Comparison of ENCODE assay signal across 13 mouse cellular contexts in the genomic region with DNA sequence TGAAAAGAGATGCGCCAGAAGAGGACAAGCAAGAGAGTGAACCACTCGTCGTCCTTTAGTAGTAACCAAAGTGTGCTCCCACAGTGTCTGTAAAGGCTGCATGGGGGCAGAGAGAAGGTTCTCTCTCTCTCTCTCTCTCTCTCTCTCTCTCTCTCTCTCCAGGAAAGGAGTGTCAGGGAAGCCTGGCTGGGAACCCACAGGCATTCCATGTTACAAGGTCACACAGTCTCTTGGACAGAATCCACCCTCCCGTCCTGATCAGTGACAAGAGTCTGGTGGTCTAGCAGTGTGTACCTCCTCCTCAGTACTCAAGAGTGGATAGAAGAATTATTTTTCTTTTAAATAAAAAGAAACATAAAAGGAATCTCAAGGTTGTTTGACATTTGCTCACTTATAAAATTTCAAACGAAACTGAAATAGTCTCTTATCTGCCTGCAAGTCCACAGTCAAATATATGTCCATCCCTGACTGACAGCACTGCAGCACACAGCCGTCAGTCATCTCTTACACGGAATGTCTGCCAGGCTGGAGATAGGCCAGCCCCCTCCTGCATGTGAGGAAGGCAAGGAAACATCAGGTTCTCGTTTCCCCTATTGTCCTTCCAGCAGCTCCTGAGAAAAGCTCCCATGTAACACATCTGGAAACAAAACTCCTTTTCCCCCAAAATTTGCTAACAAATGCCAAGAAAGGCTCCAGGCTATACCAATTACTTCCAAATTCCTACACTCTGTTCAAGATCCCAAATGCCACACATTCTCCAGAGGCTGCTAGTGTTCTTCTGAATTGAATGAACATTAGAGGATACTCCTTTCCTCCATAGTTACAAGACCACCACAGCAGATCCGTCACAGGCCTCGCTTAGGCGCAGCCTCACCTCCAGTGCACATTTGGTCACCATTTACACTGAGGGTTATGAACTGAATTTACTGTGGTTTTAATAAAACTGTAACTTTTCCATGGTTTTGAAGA.
DNase-seq lines count a peak whose midpoint lies in the region.
"Had no signal": no experiment of that assay in that cellular context is flagged by ENCODE, and none has a peak within 500 bp of the region (broad histone marks: within the 10 kb centered on the region; RNA-seq: fewer than 3 reads in every experiment).

No protein-coding gene starts in this region.

- WGBS in limb, embryonic 10.5 days, result 68% methylated on average over 11 of the region's 11 CpGs

- H3K27ac ChIP-seq in limb, embryonic 10.5 days, result 0 out of 2 replicates have a peak overlapping the region, but pooled peaks have one; percentile 12
- H3K27ac ChIP-seq: forebrain, embryonic 13.5 days; liver, embryonic 13.5 days had no signal

- H3K27me3 ChIP-seq in limb, embryonic 10.5 days (ENCODE audit: low read depth, poor library complexity, severe bottlenecking), result no peaks in the 10 kb centered on the region
- H3K27me3 ChIP-seq: forebrain, embryonic 13.5 days; liver, embryonic 13.5 days had no signal

- no peaks in the 10 kb centered on the region for H3K9me3 ChIP-seq in limb, embryonic 10.5 days (replicated peaks)
- H3K9me3 ChIP-seq: forebrain, embryonic 13.5 days; liver, embryonic 13.5 days had no signal

- no peak overlapping the region for H3K4me3 ChIP-seq in limb, embryonic 10.5 days
- H3K4me3 ChIP-seq: forebrain, embryonic 13.5 days; liver, embryonic 13.5 days had no signal

- H3K4me1 ChIP-seq in limb, embryonic 10.5 days, result peaks cover 30% of the 10 kb centered on the region

- H3K36me3 ChIP-seq in limb, embryonic 10.5 days, result no peaks in the 10 kb centered on the region
- H3K36me3 ChIP-seq: liver, embryonic 13.5 days had no signal

- peak; percentile 32 for DNase-seq in adrenal gland, adult 2 months
- DNase-seq in adrenal gland, adult 18-20 months (ENCODE audit: low spot score in 2 of 2), result no peak
- peak; percentile 21 for DNase-seq in testis, postnatal 14 days (ENCODE audit: low spot score)
- no peak for DNase-seq in testis, postnatal 10 days (ENCODE audit: low spot score)
- DNase-seq in limb, embryonic 10.5 days (ENCODE audit: low spot score), result no peak
- DNase-seq in layer of hippocampus, adult 9-11 months, result no peak
- no peak for DNase-seq in T-cell, adult 2 months (ENCODE audit: low spot score)
- DNase-seq in urinary bladder, postnatal 10 days (ENCODE audit: low spot score), result no peak
- DNase-seq: cerebellum, postnatal 14 days; layer of hippocampus, postnatal 36 days; liver, embryonic 13.5 days; thymus, postnatal 14 days had no signal

Comparison
In these comparisons a context has a peak if more than half of its experiments do, and no peak if none do; other contexts are left out.
1. DNase-seq: peak in adrenal gland, adult 2 months (single experiment) and testis, postnatal 14 days (single experiment); none in adrenal gland, adult 18-20 months (0 of 2), testis, postnatal 10 days (single experiment), limb, embryonic 10.5 days (single experiment), layer of hippocampus, adult 9-11 months (single experiment), T-cell, adult 2 months (single experiment) and urinary bladder, postnatal 10 days (single experiment).